Mouse (Mus musculus) MN1 (cell line): ENCODE measurements around the gene Dnajc5g.

Experiments
- DNase-seq: peaks from one replicate; pipeline ENCODE4 v3.0.0-alpha.2; 2016; ENCODE audit warnings: low spot score

The Dnajc5g gene

GRCm38 (mm10) chr5:31108000-31108490 lies 2.0 kb downstream of the Dnajc5g start, which contains the start of gene Slc30a3:
Gene Slc30a3 (minus strand): TSS chr5:31108237.
- DNase-seq, result no peak

DNA sequence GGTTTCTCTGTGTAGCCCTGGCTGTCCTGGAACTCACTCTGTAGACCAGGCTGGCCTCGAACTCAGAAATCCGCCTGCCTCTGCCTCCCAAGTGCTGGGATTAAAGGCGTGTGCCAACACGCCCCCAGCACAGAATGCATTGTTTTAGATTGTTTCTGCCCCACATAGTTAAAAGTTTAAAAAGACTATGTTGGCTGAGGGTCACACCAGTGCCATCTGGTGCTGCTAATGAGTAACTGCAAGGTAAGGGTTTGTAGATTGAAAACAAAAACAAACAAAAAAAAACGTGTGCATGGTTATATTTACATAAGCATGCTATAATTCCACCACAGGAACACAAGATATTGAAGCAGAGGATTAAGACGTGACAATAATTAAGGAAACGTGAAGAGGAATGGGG lies 4.7 kb downstream of the Dnajc5g start:
- peak; percentile 30 for DNase-seq

DNA sequence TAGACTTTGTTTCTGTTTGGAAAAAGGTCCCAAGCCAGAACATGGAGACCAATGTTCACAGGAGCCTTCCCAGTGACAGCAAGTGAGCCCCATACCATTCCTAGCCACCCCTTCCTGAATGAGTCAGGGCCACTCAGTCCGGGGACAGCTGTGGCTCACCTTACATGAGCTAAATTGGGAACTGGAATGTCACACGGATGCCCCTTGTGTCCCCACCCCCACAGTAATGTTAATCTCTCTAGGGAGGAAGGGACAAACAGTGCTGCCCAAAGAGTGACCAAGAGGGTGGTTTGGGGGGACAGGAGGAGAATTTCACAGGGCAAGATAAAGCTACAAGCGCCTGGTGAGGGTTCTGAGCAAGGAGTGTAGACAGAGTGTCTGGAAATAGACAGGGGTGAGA lies 10.3 kb downstream of the Dnajc5g start, which contains the start of gene Trim54:
Gene Trim54 (plus strand): TSS at position 359 of the 400 bp plus-strand sequence.
- no peak for DNase-seq

DNA sequence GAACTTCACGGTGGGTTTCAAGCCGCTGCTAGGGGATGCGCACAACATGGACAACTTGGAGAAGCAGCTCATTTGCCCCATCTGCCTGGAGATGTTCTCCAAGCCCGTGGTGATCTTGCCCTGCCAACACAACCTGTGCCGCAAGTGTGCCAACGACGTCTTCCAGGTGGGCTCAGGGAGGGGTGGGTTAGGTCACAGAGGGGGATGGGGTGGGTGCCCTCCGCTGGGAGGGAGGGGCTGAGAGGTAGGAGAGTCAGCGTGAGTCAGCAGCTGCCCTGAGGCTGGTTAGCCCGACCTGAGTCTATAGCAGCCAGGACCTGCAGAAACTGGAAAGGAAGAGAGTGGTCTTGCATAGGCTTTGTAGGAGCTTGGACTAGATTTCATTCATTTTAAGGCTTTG lies 10.8 kb downstream of the Dnajc5g start:
- no peak for DNase-seq

DNA sequence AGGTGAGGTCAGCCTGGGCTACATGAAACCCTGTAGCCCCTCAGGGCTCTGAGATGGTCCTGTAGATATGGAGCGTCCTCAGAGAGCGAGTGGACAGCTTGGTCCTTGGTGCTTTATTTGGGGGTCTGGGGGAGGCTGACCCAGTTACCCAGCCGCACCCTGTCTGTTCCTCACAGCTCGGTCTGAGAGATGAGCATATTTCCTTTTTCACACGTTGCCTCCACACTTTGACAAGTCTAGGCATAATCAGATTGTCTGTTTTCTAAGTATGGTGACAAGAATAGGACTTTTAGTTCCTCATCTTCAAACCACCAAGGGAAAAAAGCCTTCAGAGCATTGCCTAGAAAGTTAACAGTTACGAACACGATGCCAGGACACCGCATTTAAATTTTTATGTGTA lies 15.0 kb downstream of the Dnajc5g start:
- DNase-seq, result no peak

- DNase-seq, result no peak
These were observed 17.4 kb downstream of the Dnajc5g start for GRCm38 (mm10) chr5:31123481-31123880.

DNA sequence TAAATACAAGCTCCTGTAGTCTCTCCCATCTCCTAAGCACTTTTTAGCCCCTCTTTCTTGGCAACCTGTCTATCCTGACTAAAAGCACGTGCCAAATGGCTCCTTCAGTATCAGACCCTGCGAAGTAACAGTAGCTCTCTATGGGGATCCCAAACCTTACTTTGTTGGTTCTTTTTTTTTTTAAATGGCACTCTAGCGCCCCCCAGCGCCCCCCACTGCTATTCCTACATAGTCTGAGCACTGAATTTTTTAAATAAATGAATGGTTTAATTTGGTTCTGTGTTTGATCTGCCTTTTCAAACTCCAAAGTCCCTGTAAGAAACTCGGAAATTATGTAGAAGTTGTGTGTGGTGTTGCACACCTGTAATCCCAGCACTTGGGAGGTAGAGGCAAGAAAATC lies 20.0 kb downstream of the Dnajc5g start:
- DNase-seq, result no peak

DNA sequence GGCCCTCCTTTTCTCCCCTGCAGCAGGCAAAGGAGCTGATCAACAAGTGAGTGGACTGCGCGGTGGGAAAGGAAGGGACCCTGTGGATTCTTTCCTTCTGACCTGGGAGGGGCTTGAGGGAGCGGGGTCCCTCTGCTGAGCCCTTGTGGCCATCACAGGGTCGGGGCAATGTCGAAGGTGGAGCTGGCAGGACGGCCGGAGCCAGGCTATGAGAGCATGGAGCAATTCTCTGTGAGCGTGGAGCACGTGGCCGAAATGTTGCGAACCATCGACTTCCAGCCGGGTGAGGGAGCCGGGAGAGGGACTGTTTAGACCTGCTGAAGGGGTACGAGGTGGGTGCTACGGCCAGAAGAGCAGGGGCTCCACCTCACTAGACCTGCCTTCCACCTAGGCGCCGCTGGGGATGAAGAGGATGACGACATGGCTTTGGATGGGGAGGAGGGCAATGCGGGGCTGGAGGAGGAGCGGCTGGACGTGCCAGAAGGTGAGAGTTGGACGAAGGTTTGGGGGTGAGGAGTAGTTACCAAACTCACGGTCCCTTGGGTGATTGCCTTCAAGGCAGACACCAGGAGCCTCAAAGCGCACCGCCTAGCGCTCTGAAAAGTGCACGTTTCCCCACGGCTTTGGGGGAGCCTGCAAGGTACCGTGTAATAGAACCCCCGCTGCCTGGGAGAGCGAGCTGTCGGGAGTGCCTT lies 30.8 kb downstream of the Dnajc5g start:
- DNase-seq, result no peak

GRCm38 (mm10) chr5:31137658-31138057 lies 31.6 kb downstream of the Dnajc5g start:
- DNase-seq, result no peak

DNA sequence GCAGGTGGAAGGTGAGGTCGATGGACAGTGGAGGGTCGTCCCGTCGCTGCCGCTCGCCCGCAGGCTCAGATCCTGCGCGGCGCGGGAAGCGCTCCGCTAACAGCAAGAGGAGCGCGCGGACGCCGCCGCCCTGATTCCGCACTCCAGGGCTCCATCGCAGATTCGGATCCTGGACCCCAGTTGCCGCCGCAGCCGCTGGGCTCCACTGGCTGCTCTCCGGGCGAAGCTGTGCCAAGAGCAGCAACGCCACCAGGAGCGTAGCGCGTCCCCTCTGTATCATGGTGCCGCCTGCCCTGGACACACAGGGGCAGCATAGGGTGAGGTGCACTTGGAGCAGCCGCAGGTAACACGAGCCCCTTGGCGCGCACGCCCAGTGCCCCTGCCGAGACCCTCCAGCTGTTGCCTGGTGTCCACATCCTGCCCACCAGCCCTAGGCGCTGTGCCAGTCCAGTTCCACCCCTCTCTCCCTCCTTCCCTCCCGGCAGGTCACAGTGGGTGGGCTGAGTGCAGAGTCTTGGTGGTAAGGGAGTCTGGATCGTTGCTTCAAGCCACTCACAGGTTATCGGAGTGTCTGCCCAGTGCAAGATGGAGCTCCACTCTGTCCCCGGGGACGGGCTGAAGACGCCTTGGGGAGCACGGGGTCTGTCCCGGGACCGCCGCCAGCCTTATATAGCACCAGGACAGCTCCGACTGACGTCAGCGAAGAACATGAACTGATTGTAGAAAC lies 32.3 kb downstream of the Dnajc5g start, which contains the start of gene Ucn:
Gene Ucn (minus strand): TSS at position 589 of the 727 bp plus-strand sequence.
- no peak for DNase-seq

DNA sequence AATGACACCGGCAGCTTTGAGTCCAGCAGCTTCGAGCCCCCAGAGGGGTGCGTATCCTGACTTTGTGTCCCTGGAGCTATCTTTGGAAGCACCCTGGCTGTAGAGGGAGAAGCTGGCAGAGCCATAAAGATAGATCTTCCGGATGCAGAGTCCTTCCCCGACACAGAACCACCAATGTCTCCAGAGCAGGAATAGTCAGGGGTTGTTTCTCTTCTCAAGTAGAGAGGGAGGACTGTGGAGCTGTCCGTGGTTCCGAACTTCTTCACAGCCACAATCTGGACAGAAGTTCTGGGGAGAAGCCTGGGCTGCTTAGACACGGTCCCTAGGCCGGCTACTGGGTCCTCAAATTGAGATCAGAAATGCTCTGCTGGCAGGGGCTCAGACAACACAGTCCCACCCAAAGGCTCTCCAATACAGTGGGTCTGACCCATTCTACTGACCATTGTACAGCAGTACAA lies 32.9 kb downstream of the Dnajc5g start:
- no peak for DNase-seq

DNA sequence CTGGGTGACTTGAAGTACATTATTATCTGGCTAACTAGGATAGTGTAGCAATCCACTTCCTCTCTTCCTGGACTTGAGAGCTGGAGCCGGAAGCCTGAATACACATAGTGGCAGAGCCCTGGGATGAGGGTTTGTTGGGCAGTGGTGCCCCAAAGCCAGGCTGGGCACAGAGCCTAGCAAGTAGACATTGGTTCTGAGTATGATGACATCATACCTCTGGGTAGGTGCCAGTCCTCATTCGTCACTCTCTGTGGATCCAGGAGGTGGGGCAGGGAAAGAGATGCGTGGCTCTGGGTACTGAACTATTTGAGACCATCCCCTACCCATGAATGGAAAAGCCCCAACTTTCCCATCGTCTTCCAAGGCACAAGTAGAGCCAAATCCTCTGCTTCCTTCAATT lies 43.7 kb downstream of the Dnajc5g start:
- DNase-seq, result peak; percentile 20

- peak; percentile 81 for DNase-seq
These were observed 45.7 kb downstream of the Dnajc5g start for GRCm38 (mm10) chr5:31151746-31152145.

- DNase-seq, result no peak
These were observed 47.5 kb downstream of the Dnajc5g start for GRCm38 (mm10) chr5:31153516-31154151.

GRCm38 (mm10) chr5:31154152-31154553 lies 48.1 kb downstream of the Dnajc5g start, which contains the start of gene Mpv17:
Gene Mpv17 (minus strand): TSS chr5:31154251.
- peak; percentile 83 for DNase-seq
